Mouse (Mus musculus): ENCODE data around the gene Lsamp. TPM values are rescaled to one million over a fixed set of nuclear protein-coding genes. Genes with fewer than 3 reads are reported as not detected.

Lsamp gene
- total RNA-seq, 2 experiments from 2014 or later = 0.38 to 0.53 TPM

DNA sequence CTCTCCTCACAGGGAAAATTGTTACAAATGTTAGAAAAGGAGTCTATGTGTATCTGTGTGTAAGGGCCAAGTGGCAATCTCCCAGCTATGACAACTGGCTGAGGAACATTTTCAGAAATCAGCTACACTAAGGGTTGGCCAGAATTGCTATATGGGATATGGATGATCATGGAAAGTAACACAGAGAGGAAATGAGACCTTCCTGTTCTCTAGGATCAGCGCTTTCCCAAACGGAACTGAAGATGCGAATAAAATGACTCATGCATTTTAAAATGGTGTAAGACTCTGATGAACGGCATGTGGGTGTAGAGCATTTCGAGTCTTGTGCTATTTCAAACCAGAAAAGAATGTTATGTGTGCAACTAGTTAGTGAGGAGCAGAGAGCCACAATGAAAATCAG, 462.4 kb downstream of the Lsamp start:
- H3K4me3 ChIP-seq = no peak overlapping the region
- TF ChIP-seq CTCF (IDR thresholded peaks at IDR 0.05) = no peak
- no peak overlapping the region for H3K27ac ChIP-seq
- no peak for DNase-seq
- intact Hi-C loops (cut with DNase I) = no loop called here

DNA sequence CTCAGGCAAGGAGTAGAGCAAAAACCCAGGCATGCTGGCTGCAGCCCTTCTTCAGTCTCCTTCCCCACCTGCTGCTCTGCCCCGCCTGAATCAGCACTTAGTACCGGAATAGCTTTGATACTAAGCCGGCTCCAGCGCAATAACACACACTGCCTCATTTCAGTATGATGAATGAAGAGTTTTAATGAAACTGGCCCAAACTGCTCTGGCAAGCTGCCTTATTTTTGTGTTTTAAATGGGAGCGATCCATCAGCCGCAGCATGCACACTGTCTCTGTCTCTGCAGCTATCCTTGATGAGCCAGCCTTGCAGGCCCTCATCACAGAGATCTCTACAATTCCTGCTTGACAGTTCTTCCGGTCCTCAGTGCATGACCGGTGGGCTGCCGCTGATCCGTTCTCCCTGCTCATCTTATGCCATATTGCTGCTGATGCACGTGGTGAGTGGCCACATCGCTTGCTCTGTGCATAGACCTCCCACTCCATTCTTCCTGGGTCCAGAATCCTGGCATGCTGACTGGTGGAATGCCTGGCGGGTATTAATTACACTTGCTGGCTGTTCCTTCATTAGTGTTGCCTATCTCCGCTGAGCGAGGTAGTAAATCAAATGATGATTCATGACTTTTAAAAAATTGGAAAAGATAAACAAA, 479.4 kb downstream of the Lsamp start:
- intact Hi-C loops (cut with DNase I) = no loop called here
- no peak overlapping the region for H3K4me3 ChIP-seq
- no peak for TF ChIP-seq CTCF (IDR thresholded peaks at IDR 0.05)
- H3K27ac ChIP-seq = no peak overlapping the region
- DNase-seq = no peak

DNA sequence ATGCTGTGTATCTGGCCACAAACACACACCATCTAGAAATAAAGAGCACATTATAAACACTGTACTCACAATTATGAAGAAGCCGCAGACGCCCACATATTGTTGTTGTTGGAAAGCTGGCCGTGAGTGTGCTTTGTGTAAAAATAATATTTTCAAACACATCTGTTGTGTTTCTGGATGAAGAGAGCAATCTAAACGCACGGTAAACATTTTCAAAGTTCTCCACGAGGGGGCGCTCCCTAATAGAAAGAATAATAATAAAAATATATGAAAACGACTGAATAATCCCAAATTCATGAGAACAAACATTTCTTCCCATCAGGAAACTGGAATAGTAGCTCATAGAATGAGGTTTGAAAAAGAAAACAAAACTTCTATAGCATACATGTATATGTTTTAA, 482.4 kb downstream of the Lsamp start:
- peak; percentile 62 for TF ChIP-seq CTCF (IDR thresholded peaks at IDR 0.05)
- no peak overlapping the region for H3K27ac ChIP-seq
- DNase-seq = no peak
- H3K4me3 ChIP-seq = no peak overlapping the region
- intact Hi-C loops (cut with DNase I) = no loop called here

DNA sequence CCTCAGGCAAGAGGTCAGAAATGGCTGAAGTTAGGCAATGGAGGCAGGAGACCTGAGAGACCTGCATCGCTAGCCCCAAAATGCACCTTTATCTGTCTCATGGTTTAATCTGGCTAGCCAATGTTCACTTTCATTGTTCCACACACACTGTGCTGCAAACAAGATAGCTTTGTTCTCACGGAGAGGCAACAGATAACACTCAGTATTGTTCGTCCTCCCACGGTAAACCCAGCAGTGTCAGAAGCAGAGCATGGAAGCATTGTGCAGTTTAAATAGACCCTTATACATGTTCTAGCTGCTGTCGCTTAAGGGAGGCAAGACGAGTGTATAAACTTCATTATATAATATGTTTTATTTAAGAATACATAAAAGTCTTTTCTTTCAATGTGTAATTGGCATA, 486.8 kb downstream of the Lsamp start:
- intact Hi-C loops (cut with DNase I) = no loop called here

DNA sequence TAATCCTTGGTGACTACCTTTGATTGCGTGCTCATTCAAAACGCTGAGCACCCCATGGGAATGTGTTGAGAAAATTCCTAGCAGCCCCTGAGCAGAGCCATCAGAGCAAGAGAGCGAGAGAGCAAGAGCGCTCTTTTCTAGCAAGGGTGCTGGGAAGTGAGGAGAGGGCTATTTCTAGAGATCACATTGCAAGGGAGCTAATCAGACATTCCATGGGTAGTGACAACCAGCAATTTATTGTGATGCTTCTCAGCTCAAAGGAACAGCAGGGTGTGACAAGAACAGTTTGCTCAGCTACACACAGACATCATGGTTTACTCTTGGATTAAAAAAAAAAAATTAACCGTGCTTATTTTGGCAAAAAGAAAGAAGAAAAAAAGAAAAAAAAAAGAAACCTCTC, 487.8 kb downstream of the Lsamp start:
- intact Hi-C loops (cut with DNase I) = no loop called here
- Histone ChIP-seq H3K27ac (no peak overlapping the region), H3K4me3 (no peak overlapping the region)
- no peak for TF ChIP-seq CTCF (IDR thresholded peaks at IDR 0.05)
- DNase-seq = no peak

More for the DNA sequence above, 486.8 kb downstream of the Lsamp start:
- Histone ChIP-seq H3K4me3 (no peak overlapping the region), H3K27ac (no peak overlapping the region)
- TF ChIP-seq CTCF (IDR thresholded peaks at IDR 0.05) = no peak
- DNase-seq = no peak

DNA sequence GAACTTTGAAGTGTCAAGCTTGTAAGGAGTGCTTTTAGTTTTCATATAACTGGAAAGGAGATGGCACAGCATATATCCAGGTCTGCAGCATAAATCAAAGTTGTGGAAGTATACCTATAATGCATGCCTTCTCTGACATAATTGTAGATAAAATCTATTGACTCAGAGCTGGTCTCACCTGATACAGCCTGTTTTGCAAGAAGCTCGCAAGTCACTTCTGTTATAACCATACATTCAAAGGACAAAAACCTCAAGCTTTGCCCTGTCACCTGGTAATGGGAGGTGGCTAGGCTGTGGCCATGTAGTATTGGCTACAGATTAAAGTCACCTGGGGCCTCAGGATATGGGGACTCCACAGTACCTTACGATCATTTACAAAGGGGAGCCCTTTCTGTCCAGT, 507.4 kb downstream of the Lsamp start:
- intact Hi-C loops (cut with DNase I) = no loop called here
- no peak for TF ChIP-seq CTCF (IDR thresholded peaks at IDR 0.05)
- DNase-seq = no peak
- Histone ChIP-seq H3K4me3 (no peak overlapping the region), H3K27ac (no peak overlapping the region)

DNA sequence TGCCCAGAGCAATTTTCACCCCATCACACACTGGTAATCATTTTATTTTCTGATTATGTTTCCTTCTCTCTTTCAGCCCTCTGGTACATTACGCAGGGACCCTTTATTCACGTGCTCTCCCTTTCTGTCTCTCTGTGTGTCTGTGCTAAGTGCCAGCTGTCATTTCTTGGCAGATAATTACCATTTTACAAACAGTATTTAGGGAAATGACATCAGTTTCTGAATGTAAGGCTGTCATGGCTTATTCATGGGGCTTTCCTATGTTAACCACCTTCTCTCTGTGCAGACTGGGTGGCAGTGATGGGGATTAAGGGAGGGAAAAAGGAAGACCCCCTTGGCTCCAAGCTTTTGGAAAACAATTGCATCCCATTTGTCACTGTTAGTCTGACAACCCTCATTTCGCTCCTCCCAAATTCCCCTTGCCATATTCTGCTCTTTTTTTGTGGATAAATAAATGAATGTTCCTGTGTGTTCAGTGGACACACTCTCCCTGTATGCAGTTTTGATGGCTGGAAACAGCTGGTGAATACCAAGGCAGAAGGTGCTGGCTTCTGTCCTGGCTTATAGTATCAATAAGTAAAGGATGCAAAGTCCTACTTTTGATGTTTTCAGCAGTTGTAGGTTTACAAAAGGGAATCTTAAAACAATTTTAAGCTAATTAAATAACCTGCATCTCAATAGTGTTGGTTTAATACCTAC, 520.2 kb downstream of the Lsamp start:
- DNase-seq = no peak
- Histone ChIP-seq H3K4me3 (no peak overlapping the region), H3K27ac (no peak overlapping the region)
- intact Hi-C loops (cut with DNase I) = no loop called here
- no peak for TF ChIP-seq CTCF (IDR thresholded peaks at IDR 0.05)

DNA sequence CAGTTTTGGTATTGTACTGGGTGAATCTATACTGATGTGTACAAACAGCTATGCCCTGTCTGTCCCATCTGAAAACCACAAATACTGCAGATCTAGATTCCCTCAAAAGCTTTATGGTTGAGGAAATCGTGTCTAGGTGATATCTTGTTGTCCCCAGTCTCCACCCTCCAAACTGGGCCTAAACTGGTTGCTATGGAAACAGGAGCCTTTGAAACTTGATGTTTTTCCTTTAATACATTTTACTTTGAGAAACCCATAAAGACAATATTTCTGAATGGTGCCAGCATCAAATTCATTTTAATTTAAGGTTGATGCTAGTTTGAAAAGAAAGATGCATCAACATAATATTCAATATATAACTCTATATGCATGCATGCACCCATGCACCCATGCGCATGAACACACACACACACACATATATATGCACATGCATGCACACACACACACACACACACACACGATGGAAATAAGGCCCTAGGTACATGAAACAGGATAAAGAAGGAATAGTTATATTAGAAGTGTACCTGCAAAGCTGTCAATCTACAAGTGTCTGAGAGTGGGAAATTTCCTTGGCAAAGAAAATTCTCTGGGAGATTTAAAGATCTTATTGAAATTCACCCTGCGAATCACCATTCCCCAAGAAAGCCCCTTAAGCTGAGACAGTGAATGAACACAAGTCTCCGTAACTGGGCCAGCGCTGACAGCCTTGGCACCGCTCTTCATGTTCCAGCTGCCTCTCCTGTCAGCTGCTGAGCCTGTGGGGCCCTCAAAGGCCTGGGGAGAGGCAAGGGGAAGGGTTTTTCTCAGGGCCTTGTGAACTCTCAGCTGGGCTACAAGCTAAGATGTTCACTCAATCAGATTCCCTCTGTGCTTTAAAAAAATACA, 525.2 kb downstream of the Lsamp start:
- DNase-seq = no peak
- intact Hi-C loops (cut with DNase I) = no loop called here
- no peak for TF ChIP-seq CTCF (IDR thresholded peaks at IDR 0.05)

DNA sequence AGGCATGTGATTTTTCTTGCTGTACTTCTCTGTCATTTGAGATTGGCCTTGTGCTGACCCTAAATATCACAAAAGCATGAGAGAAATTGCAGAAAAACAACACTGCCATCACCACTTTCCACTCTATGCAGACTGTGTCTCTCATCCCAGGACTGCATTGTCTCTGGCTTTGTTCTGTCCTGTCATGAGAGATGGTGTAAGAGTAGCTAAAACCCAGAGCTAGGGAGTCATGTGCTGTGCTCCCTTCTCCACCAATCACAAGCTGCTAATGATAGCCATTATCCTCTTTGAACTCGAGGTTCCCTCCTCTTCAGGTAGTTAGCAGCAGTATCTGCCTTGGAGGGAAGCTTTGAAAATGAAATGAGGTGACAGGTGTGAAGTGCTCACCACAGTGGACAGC, 552.6 kb downstream of the Lsamp start:
- TF ChIP-seq CTCF (IDR thresholded peaks at IDR 0.05) = no peak
- intact Hi-C loops (cut with DNase I) = no loop called here
- DNase-seq = no peak
- no peak overlapping the region for H3K4me3 ChIP-seq
- H3K27ac ChIP-seq = no peak overlapping the region

More for the DNA sequence above, 525.2 kb downstream of the Lsamp start:
- no peak overlapping the region for H3K4me3 ChIP-seq
- H3K27ac ChIP-seq = no peak overlapping the region

DNA sequence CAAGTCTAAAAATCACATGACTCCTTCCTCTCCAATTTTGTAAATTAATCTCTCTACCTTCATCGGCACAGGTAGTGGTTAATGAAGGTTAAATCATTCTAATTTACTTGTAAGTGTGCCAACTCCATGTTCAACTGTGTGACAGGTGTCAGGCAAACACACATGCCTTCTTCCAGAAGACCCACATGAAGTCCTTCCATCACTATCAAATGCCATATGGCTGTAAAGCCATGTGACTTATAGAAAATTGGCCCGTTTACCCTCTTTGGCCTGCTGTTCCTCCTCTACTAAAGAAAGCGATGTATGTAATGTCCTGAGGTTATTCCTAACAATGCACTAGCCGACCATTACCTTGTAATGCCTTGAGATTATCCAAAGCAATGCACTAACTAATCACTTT, 565.5 kb downstream of the Lsamp start:
- TF ChIP-seq CTCF (IDR thresholded peaks at IDR 0.05) = no peak
- Histone ChIP-seq H3K4me3 (no peak overlapping the region), H3K27ac (no peak overlapping the region)
- intact Hi-C loops (cut with DNase I) = no loop called here
- no peak for DNase-seq

DNA sequence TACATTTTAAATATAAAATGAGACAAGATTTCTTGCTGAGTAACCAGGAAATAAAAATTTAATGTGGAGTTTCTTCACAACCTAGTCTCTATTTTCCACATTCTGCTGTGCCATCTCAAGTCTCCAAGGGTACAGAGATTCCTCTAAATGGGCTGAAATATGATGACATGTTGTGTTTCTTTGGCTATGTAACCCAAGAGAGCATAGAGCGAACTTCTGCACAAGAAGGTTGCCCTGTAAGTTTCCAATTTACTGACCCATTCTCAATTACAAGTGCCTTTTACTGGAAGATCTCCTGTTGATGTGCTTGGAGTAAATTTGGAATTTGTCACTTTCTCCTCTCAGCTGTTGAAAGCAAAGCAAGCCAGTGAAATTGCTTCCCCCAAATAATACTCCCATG, 571.4 kb downstream of the Lsamp start:
- H3K4me3 ChIP-seq = no peak overlapping the region
- H3K27ac ChIP-seq = no peak overlapping the region
- no peak for TF ChIP-seq CTCF (IDR thresholded peaks at IDR 0.05)
- intact Hi-C loops (cut with DNase I) = no loop called here
- DNase-seq = no peak

DNA sequence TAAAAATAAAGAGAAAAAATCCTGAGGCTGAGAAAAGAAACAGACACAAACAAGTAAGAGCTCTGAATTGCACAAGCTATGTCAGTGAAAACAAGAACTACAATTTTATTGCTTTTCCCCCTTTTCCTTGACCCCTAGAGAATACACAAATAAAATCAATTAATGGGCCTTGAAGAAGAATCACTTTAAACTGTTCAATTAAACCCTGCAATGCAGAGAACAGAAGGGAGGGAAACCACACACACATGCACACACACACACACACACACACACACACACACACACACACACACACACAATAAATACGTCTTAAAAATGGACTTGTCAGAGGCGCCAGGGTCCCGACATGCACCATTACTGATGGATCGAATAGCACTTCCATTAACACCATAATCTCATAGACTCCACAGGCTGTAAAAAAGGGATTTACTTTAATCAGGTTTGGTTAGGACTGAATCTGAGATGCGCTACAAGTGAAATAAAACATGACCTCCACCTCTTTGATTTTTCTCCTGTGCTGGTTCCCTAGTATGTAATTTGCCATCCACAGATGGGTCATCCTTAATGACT, 573.6 kb downstream of the Lsamp start:
- DNase-seq = no peak
- intact Hi-C loops (cut with DNase I) = no loop called here
- H3K27ac ChIP-seq = no peak overlapping the region
- no peak for TF ChIP-seq CTCF (IDR thresholded peaks at IDR 0.05)
- no peak overlapping the region for H3K4me3 ChIP-seq

DNA sequence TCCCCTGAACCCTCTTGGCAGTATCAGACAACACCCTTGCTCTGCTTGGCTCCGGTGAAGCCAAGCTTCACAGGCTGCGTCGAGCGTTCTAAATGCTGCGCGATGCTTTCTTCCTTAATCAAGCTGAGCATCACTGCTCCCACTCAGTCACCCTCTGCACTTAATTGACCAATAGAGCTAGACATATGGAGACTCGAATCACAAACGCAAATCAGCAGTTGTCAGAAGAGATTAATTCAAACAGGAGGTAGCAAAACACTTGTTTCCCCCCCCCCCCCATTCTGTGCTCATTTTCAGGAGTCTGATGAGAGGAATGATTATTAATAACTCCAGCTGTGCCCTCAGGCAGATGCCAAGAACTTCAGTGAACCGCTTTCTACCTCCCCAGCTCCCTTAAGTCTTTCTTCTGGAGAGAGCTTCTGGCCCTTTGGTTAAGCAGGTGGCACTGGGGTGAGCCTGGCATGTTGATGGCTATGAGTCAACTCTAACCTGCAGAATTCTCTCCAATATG, 583.3 kb downstream of the Lsamp start:
- Histone ChIP-seq H3K27ac (no peak overlapping the region), H3K4me3 (no peak overlapping the region)
- DNase-seq = no peak
- intact Hi-C loops (cut with DNase I) = no loop called here
- TF ChIP-seq CTCF (IDR thresholded peaks at IDR 0.05) = no peak
